Mouse (Mus musculus): ENCODE data around the gene Plcxd3. TPM values are rescaled to one million over a fixed set of nuclear protein-coding genes. Genes with fewer than 3 reads are reported as not detected.

Gene Plcxd3
- polyA plus RNA-seq (2012; ENCODE audit: low replicate concordance) = not detected in 2 replicates

GRCm38 (mm10) chr15:4375423-4376220 is at the start of gene Plcxd3:
TSS of gene Plcxd3 (plus strand) at chr15:4375491.

